Mouse (Mus musculus) kidney, embryonic 14.5 days (tissue): ENCODE measurements around the gene Cfap45. TPM values are rescaled to one million over a fixed set of nuclear protein-coding genes. Genes with fewer than 3 reads are reported as not detected.

ENCODE experiments used
- ATAC-seq: fragments of 200-750 bp; cut with Nextera tagmentation; 2 replicates; pipeline ENCODE4 v1.8.0; 2017; ENCODE audit warnings: moderate number of reproducible peaks, mild to moderate bottlenecking, moderate TSS enrichment, moderate library complexity; ENCODE audit not compliant: low FRiP score, low TSS enrichment
- H3K27ac ChIP-seq: fragments of 300-500 bp; sonication (generic); 2 replicates; pipeline ENCODE4 v1.5.1; 2014; ENCODE audit warnings: low read depth, mild to moderate bottlenecking, low read length, moderate library complexity, mixed read lengths
- H3K27me3 ChIP-seq: fragments of 300-500 bp; sonication (generic); 2 replicates; pipeline ENCODE4 v1.6.1; 2014; ENCODE audit warnings: mild to moderate bottlenecking, low read length; ENCODE audit not compliant: control insufficient read depth, insufficient read depth
- H3K36me3 ChIP-seq: fragments of 300-500 bp; sonication (generic); 2 replicates; pipeline ENCODE4 v1.6.1; 2014; ENCODE audit warnings: low read length, mixed read lengths; ENCODE audit not compliant: control insufficient read depth, insufficient read depth
- H3K4me1 ChIP-seq: fragments of 300-500 bp; sonication (generic); 2 replicates; pipeline ENCODE4 v1.6.1; 2014; ENCODE audit warnings: low read length, mixed read lengths; ENCODE audit not compliant: control insufficient read depth, insufficient read depth
- H3K4me2 ChIP-seq: fragments of 300-500 bp; sonication (generic); replicated peaks from 2 replicates; pipeline ENCODE4 v1.6.1; 2014; ENCODE audit warnings: low read depth, mild to moderate bottlenecking, low read length
- H3K4me3 ChIP-seq: fragments of 300-500 bp; sonication (generic); 2 replicates; pipeline ENCODE4 v1.5.1; 2014; ENCODE audit warnings: mild to moderate bottlenecking, low read length
- H3K9ac ChIP-seq: fragments of 300-500 bp; sonication (generic); 2 replicates; pipeline ENCODE4 v1.6.1; 2014; ENCODE audit warnings: low read depth, mild to moderate bottlenecking, low read length, moderate library complexity
- H3K9me3 ChIP-seq: fragments of 300-500 bp; sonication (generic); 2 replicates; pipeline ENCODE4 v1.6.1; 2016; ENCODE audit warnings: low read length; ENCODE audit not compliant: control insufficient read depth
- WGBS: fragments of 180-500 bp; shearing (Covaris S2); extraction: QIAGEN DNeasy Blood & Tissue Kit; methylation state at CpG from one replicate; pipeline ENCODE4 v1.1.7; 2014; 5-methylcytosine and 5-hydroxymethylcytosine counted together
- polyA plus RNA-seq: library from polyadenylated mRNA; unstranded; fragments of >200 nt; fragmentation: Nextera tagmentation; extraction: Ambion mirVana; gene quantifications from 2 replicates; pipeline ENCODE4 v1.2.1, GENCODE M21; 2014

Gene Cfap45
- polyA plus RNA-seq, 1 experiment from 2014 or later, result 1.2 TPM

DNA sequence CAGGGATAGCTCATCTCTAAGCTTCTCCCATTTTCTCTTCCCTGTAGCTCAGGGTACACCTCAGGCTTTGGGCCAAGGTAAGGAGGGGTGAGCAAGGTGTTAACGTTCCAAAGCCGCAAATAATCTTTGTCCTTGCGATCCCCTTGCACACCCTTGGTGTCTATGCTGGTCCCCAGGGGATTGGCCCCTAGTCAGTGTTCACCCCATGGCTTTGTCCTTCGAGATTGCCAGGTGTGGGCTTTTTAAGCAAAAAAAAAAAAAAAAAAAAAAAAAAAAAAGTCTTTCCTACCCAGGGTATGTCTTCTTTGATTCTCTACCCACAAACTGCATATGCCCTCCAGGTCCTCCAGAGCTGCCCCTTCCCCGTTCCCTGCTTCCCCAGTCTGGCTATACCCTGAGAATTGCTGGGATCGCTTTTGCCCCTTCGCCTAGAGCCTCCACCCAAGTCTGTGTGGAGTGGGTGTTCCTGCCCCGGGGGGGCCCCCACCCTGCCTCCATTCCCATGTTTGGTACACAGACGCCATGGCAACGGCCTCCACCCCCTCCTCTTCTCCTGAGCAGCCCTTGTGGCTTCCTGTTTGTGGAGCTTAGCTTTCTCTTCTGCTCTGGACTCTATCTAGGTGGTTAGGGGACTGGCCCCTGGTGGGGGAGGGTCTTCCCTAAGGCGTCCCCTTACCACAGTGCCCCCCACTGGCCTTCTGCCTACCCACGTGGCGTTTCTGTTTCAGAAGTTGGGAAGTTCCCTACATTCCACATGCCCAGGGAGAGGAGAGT lies 19.0 kb upstream of the Cfap45 start:
- peak; percentile 2; the same call in 1 of the 2 replicates for ATAC-seq
- Histone ChIP-seq H3K4me1 (peaks cover 38% of the 10 kb centered on the region), H3K36me3 (peaks cover 38% of the 10 kb centered on the region), H3K4me3 (peak overlapping the region; percentile 69), H3K4me2 (peak overlapping the region; percentile 78), H3K27ac (peak overlapping the region; percentile 91), H3K9ac (peak overlapping the region; percentile 71), H3K9me3 (no peaks in the 10 kb centered on the region), H3K27me3 (no peaks in the 10 kb centered on the region; the same call in 1 of the 2 replicates)
- 35% methylated on average over 13 of the region's 13 CpGs for WGBS

DNA sequence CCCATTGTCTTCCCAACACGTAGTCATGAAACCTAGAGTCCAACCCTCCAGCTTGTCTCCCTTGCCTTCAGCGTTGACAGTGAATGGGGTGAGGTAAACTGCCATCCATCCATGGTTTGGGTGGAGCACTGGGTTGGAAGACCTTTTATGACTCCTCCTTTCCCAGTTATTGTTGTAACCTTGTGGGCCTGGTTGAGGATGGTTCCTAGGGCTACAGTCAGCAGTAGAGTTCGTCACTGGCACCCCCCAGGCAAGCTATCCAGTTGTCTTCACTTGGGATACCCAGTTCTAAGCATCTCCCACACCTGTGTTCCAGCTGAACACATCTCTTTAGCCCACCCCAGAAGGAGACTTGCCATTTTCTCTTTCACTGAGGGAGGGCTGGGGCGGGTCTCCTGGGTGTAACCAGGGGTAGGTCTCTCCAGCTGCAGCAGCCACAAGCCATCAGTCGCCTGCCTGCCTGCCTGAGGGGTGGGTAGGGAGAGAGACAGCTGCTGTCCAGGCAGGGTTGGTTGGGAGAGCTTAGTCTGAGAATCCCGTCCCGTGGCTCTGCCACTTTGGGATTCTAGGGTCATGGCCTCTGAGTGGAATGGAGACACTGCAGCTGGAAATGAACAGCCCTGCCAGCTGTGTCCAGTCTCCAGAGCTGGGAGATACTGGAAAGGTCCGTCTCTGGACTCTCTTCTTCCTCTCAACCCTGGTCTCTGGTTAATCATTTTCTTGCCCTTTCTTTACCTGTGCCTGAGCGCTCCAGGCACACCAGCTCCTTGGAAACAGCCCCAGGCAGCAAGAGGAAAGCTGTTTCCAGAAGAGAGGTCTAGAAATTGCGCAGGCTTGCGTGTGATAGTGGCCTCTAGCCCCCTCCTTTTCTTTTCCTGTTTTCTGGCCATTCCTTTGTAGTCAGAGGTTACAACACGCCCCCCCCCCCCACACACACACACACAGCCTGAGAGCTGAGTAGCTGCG lies 18.2 kb upstream of the Cfap45 start:
- Histone ChIP-seq H3K27me3 (no peaks in the 10 kb centered on the region; the same call in 1 of the 2 replicates), H3K9me3 (no peaks in the 10 kb centered on the region), H3K27ac (peak overlapping the region; percentile 91), H3K4me1 (peaks cover 38% of the 10 kb centered on the region), H3K4me2 (peak overlapping the region; percentile 78), H3K36me3 (peaks cover 33% of the 10 kb centered on the region), H3K4me3 (peak overlapping the region; percentile 69), H3K9ac (peak overlapping the region; percentile 31; the same call in 1 of the 2 replicates)
- 25% methylated on average over 13 of the region's 13 CpGs for WGBS
- ATAC-seq, result peak; percentile 14; the same call in 1 of the 2 replicates

- Histone ChIP-seq H3K27me3 (no peaks in the 10 kb centered on the region; the same call in 1 of the 2 replicates), H3K4me1 (peaks cover 38% of the 10 kb centered on the region), H3K9me3 (no peaks in the 10 kb centered on the region), H3K36me3 (peaks cover 23% of the 10 kb centered on the region), H3K4me3 (peak overlapping the region; percentile 69), H3K4me2 (peak overlapping the region; percentile 78), H3K27ac (peak overlapping the region; percentile 91), H3K9ac (no peak overlapping the region)
- ATAC-seq, result 0 out of 2 replicates have a peak, but pooled peaks have one; percentile 0
- 25% methylated on average over 14 of the region's 14 CpGs for WGBS
Observed at GRCm38 (mm10) chr1:172503111-172503997, 17.2 kb upstream of the Cfap45 start.

DNA sequence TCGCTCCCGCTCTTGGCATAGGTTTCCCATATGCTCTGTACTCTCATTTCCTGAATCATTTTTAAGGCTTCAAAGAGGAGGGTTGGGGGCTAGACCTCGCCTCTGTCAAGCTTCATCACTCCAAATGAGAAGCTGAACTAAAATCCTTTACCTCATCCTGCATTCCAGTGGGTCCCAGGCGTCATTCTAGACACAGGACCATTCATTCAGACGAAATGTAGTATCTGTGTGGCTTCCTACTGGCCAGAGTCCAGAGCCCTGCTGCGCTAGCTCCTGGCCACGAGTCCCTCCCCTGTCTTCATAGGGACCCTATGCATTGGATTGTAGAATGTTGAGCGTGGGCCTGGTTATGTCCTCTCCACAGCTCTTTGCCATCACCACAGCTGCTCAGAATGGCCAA lies 15.8 kb upstream of the Cfap45 start:
- no peak overlapping the region for H3K9ac ChIP-seq
- no peak overlapping the region for H3K4me3 ChIP-seq
- 86% methylated on average over 8 of the region's 8 CpGs for WGBS
- no peak overlapping the region for H3K27ac ChIP-seq
- peaks cover 35% of the 10 kb centered on the region for H3K4me1 ChIP-seq
- no peaks in the 10 kb centered on the region for H3K9me3 ChIP-seq
- peaks cover 22% of the 10 kb centered on the region for H3K36me3 ChIP-seq
- no peak overlapping the region for H3K4me2 ChIP-seq
- H3K27me3 ChIP-seq, result no peaks in the 10 kb centered on the region; the same call in 1 of the 2 replicates
- no peak for ATAC-seq

GRCm38 (mm10) chr1:172507001-172507400 lies 13.6 kb upstream of the Cfap45 start:
- peaks cover 30% of the 10 kb centered on the region for H3K4me1 ChIP-seq
- 55% methylated on average over 5 of the region's 5 CpGs for WGBS
- no peak overlapping the region for H3K4me2 ChIP-seq
- no peaks in the 10 kb centered on the region; the same call in 1 of the 2 replicates for H3K27me3 ChIP-seq
- H3K9me3 ChIP-seq, result no peaks in the 10 kb centered on the region
- H3K9ac ChIP-seq, result no peak overlapping the region
- H3K36me3 ChIP-seq, result peaks cover 22% of the 10 kb centered on the region
- no peak overlapping the region for H3K27ac ChIP-seq
- no peak for ATAC-seq
- no peak overlapping the region for H3K4me3 ChIP-seq

DNA sequence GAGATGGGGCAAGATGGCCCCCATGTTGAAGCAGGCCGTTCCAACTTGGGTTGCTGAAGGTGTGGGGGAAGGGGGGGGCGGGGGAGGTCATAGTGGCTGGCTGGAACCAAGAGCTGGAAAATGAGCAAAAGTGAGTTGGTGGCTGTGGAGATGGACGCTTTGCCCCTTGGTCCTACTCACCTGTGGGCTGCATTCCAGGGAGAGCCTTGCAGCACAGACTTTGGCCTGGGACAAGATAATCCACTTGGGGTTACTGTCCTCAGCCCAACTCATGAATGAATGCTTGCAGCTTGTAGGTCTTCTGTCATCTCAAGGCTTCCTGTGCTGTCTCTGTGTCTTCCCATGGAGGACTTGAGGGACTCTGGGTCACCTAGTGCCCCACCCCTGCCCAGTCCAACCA lies 12.9 kb upstream of the Cfap45 start:
- WGBS, result 95% methylated on average over 3 of the region's 3 CpGs

GRCm38 (mm10) chr1:172508172-172508571 lies 12.4 kb upstream of the Cfap45 start:
- no peak overlapping the region for H3K4me3 ChIP-seq
- no peaks in the 10 kb centered on the region for H3K9me3 ChIP-seq
- no peak overlapping the region for H3K9ac ChIP-seq
- H3K36me3 ChIP-seq, result peaks cover 22% of the 10 kb centered on the region
- no peak overlapping the region for H3K27ac ChIP-seq
- 60% methylated on average over 2 of the region's 2 CpGs for WGBS
- no peak for ATAC-seq
- no peaks in the 10 kb centered on the region for H3K27me3 ChIP-seq
- peaks cover 23% of the 10 kb centered on the region for H3K4me1 ChIP-seq
- no peak overlapping the region for H3K4me2 ChIP-seq

More for the DNA sequence above, 12.9 kb upstream of the Cfap45 start:
- no peaks in the 10 kb centered on the region for H3K9me3 ChIP-seq
- H3K36me3 ChIP-seq, result peaks cover 22% of the 10 kb centered on the region
- H3K4me2 ChIP-seq, result no peak overlapping the region
- no peaks in the 10 kb centered on the region for H3K27me3 ChIP-seq
- no peak overlapping the region for H3K9ac ChIP-seq
- no peak overlapping the region for H3K27ac ChIP-seq
- H3K4me3 ChIP-seq, result no peak overlapping the region
- ATAC-seq, result no peak
- H3K4me1 ChIP-seq, result peaks cover 23% of the 10 kb centered on the region

GRCm38 (mm10) chr1:172509235-172509634 lies 11.4 kb upstream of the Cfap45 start:
- WGBS, result 77% methylated on average over 5 of the region's 5 CpGs
- Histone ChIP-seq H3K4me1 (peaks cover 19% of the 10 kb centered on the region), H3K27me3 (no peaks in the 10 kb centered on the region), H3K4me2 (no peak overlapping the region), H3K27ac (no peak overlapping the region), H3K36me3 (peaks cover 22% of the 10 kb centered on the region), H3K9ac (no peak overlapping the region), H3K9me3 (no peaks in the 10 kb centered on the region), H3K4me3 (no peak overlapping the region)
- ATAC-seq, result no peak
